Mouse (Mus musculus) heart, embryonic 14.5 days (tissue): ENCODE data around the gene Actrt3. TPM values are rescaled to one million over a fixed set of nuclear protein-coding genes. Genes with fewer than 3 reads are reported as not detected.

Experiments used
- ATAC-seq: fragments of 200-750 bp; cut with Nextera tagmentation; 2 replicates; pipeline ENCODE4 v1.8.0; 2017; ENCODE audit warnings: low read depth, moderate TSS enrichment; ENCODE audit not compliant: insufficient number of reproducible peaks, insufficient read depth, low FRiP score
- H3K27ac ChIP-seq, 2 experiments: fragments of 200-500 bp in 1 of 2; fragments of 300-500 bp in 1 of 2; sonication (generic) in 1 of 2; replicated peaks in 1 of 2; 2 replicates each; pipeline ENCODE4 v1.5.1; 2012 to 2014; ENCODE audit warnings: low read depth in 2 of 2, low read length in 2 of 2, control low read depth in 1 of 2, mild to moderate bottlenecking in 1 of 2, mixed read lengths in 1 of 2; ENCODE audit not compliant: control insufficient read depth in 1 of 2, insufficient read depth in 1 of 2
- H3K27me3 ChIP-seq: fragments of 300-500 bp; sonication (generic); 2 replicates; pipeline ENCODE4 v1.6.1; 2014; ENCODE audit warnings: mild to moderate bottlenecking, low read length, control low read depth; ENCODE audit not compliant: control insufficient read depth, insufficient read depth
- H3K36me3 ChIP-seq: fragments of 300-500 bp; sonication (generic); 2 replicates; pipeline ENCODE4 v1.6.1; 2014; ENCODE audit warnings: mild to moderate bottlenecking, control low read depth, low read length, mixed read lengths; ENCODE audit not compliant: control insufficient read depth, insufficient read depth
- H3K4me1 ChIP-seq, 2 experiments: fragments of 200-500 bp in 1 of 2; fragments of 300-500 bp in 1 of 2; sonication (generic) in 1 of 2; 2 replicates each; pipeline ENCODE4 v1.6.1; 2012 to 2014; ENCODE audit warnings: low read length in 2 of 2, control low read depth in 1 of 2, mixed read lengths in 1 of 2; ENCODE audit not compliant: control insufficient read depth in 2 of 2, insufficient read depth in 2 of 2
- H3K4me2 ChIP-seq: fragments of 300-500 bp; sonication (generic); 2 replicates; pipeline ENCODE4 v1.6.1; 2014; ENCODE audit warnings: mild to moderate bottlenecking, low read length
- H3K4me3 ChIP-seq, 2 experiments: fragments of 200-500 bp in 1 of 2; fragments of 300-500 bp in 1 of 2; sonication (generic) in 1 of 2; 2 replicates each; pipeline ENCODE4 v1.5.1; 2012 to 2014; ENCODE audit warnings: low read length in 2 of 2, mild to moderate bottlenecking in 2 of 2, control low read depth in 1 of 2, low read depth in 1 of 2, moderate library complexity in 1 of 2; ENCODE audit not compliant: control insufficient read depth in 1 of 2, insufficient read depth in 1 of 2
- H3K9ac ChIP-seq: fragments of 300-500 bp; sonication (generic); 2 replicates; pipeline ENCODE4 v1.6.1; 2014; ENCODE audit warnings: mild to moderate bottlenecking, low read length
- H3K9me3 ChIP-seq: fragments of 300-500 bp; sonication (generic); 2 replicates; pipeline ENCODE4 v1.6.1; 2016; ENCODE audit warnings: low read length, control low read depth; ENCODE audit not compliant: control insufficient read depth
- WGBS: fragments of 180-500 bp; shearing (Covaris S2); extraction: QIAGEN DNeasy Blood & Tissue Kit; methylation state at CpG from one replicate; pipeline ENCODE4 v1.1.7; 2014; 5-methylcytosine and 5-hydroxymethylcytosine counted together
- polyA plus RNA-seq: library from polyadenylated mRNA; unstranded; fragments of >200 nt; fragmentation: Nextera tagmentation; extraction: Ambion mirVana; gene quantifications from 2 replicates; pipeline ENCODE4 v1.2.1, GENCODE M21; 2014

Actrt3 gene
- polyA plus RNA-seq, 1 experiment from 2014 or later = not detected

DNA sequence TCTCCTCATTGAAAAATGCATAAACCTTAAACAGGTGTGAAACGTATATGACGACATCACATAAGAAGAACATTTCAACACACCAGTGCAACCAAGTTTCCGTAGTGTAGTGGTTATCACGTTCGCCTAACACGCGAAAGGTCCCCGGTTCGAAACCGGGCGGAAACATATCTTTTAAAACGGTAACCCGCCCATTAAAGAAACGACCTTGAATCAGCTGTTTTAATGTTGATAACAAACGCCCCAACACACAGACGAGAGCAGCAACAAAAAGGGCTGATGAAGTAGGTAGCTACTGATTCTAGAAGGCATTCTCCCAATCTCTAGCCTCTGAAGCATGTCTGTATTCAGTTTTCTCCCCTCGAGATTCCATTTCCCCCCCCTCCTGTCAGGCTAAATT is 1.4 kb upstream of the Actrt3 start:
- H3K9ac ChIP-seq = peak overlapping the region; percentile 62; the same call in 1 of the 2 replicates
- no peaks in the 10 kb centered on the region for H3K9me3 ChIP-seq
- peak overlapping the region; percentile 63 to 87; a peak in 3 of 4 replicates for H3K4me3 ChIP-seq
- H3K4me2 ChIP-seq = peak overlapping the region; percentile 74
- H3K27ac ChIP-seq = peak overlapping the region; percentile 85 to 96
- no peaks in the 10 kb centered on the region for H3K27me3 ChIP-seq
- H3K4me1 ChIP-seq = peaks cover 6 to 8% of the 10 kb centered on the region in 2 experiments; a peak in 3 of 4 replicates
- H3K36me3 ChIP-seq = peaks cover 25% of the 10 kb centered on the region
- ATAC-seq = no peak
- 0% methylated on average over 17 of the region's 17 CpGs for WGBS

DNA sequence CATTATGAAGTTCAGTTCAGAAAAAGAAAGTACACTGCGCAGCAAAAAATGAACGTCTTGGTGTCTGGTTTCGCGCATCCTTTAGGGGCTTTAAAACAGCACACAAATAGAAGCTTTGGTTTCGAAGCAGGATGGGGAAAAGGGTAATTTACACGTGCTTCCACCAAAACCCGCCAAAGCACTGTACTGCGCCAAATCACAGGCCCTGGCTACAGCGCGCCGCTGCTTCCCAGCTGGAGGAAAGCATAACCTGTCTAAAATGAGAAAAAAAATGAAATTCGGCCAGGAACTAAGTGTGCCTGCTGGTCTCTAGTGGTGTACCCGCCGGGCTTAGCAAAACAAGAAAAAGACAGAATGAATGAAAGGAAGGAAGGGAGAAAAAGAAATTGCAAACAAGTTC is 978 bp upstream of the Actrt3 start:
- peaks cover 6 to 8% of the 10 kb centered on the region in 2 experiments; a peak in 3 of 4 replicates for H3K4me1 ChIP-seq
- H3K9ac ChIP-seq = peak overlapping the region; percentile 62
- H3K36me3 ChIP-seq = peaks cover 20% of the 10 kb centered on the region
- ATAC-seq = no peak
- no peaks in the 10 kb centered on the region for H3K9me3 ChIP-seq
- peak overlapping the region; percentile 74 for H3K4me2 ChIP-seq
- WGBS = under 1% methylated on average over 14 of the region's 14 CpGs
- H3K27me3 ChIP-seq = no peaks in the 10 kb centered on the region
- H3K4me3 ChIP-seq = peak overlapping the region; percentile 63 to 87
- H3K27ac ChIP-seq = peak overlapping the region; percentile 52 to 96; a peak in 2 of 4 replicates

DNA sequence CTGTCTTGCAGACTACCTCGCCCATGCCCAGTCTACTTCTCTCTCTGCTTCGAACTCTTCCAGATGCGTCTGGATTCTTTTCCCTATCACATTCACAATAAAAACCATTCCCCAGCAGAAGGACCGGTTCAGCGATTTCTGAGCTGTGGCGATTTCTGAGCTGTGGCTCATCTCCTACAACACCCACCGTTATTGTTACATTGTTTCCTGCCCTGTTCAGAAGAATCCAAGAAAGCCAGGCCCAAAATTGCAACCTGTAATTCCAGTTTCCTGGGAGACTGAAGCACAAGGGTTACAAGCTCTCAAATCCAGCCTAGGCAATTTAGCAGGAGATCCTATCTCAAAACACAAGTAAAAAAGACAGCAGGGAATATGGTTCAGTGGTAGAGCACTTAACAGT is 2.5 kb downstream of the Actrt3 start:
- Histone ChIP-seq H3K27me3 (no peaks in the 10 kb centered on the region), H3K4me3 (no peak overlapping the region), H3K9me3 (no peaks in the 10 kb centered on the region), H3K27ac (no peak overlapping the region), H3K9ac (no peak overlapping the region), H3K4me2 (no peak overlapping the region), H3K36me3 (no peaks in the 10 kb centered on the region), H3K4me1 (peaks cover 0 to 3% of the 10 kb centered on the region in 2 experiments; a peak in 1 of 4 replicates)
- no peak for ATAC-seq
- WGBS = 82% methylated on average over 7 of the region's 7 CpGs

DNA sequence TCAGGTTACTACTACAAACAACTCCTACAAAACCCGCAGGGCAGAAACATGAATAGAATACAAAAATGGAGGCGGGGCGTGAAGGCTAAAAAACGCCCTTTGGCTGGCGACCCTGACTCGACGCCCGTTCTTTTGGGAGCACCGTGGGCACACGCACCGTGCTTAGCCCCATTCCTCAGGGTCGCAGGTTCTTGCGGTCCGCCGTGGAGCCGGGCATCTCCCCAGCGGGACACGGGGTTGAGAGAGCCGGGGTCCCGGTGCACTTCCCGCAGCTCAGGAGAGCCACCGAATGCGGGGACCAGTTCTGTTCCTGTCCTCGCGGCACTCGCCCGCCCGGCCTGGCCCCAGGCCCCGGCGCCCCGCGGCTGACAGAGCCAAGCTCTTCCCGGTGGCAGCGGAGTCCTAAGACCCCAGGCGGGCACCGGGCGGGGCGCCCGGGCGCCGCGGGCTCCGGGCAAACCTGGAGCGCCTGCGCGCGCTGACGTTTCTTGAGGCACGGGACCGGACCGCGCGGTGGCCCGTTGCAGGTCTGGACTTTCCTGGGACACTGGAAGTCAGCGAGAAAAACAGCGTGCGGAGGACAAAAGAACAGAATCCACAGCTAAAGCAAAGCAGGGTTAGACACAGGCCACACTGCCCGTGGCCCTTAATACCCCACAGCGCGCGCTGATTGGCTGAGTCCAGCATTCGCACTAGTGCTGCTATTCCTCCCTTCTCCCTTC is 4.5 kb downstream of the Actrt3 start:
- Histone ChIP-seq H3K9ac (peak overlapping the region; percentile 80), H3K9me3 (no peaks in the 10 kb centered on the region), H3K4me3 (peak overlapping the region; percentile 74 to 83), H3K27me3 (no peaks in the 10 kb centered on the region), H3K36me3 (no peaks in the 10 kb centered on the region), H3K4me2 (peak overlapping the region; percentile 91), H3K4me1 (peaks cover 0 to 3% of the 10 kb centered on the region in 2 experiments; a peak in 1 of 4 replicates), H3K27ac (peak overlapping the region; percentile 28; a peak in 2 of 4 replicates)
- WGBS = under 1% methylated on average over 62 of the region's 62 CpGs
- peak; percentile 56 for ATAC-seq

DNA sequence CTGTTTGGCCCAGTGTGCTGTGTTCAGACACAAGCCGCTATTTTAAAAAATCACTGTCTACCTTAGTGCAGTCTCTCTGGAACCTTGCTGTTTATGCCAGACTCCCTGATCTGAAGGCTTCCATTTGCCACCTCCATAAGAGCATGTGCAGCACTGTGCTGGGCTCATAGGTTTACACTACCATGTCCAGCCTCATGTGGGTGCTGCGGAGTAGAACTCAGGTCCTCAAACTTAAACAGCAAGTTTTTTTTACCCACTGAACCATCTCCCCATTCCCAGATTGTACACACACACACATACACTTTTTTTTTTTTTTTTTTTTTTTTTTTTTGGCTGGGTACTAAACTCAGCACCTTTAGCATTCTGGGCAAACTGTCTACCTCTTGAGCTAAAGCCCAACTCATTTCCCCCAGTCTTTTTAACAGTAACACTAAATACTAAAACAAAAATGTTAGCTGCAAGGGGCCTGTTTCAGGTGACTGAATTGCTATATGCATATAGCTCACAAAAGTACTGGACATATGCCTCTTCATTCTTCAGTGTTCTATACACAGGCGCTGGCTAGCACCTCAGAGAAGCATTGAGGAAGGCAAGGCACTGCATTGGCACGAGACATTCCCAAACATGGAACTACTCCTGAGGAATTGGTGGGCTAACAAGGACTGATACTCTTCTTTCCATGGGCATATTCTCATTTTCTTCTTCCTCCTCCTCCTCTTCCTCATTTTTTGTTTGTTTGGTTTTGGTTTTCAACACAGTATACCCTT is 5.8 kb downstream of the Actrt3 start:
- Histone ChIP-seq H3K4me2 (no peak overlapping the region), H3K4me1 (no peaks in the 10 kb centered on the region), H3K27ac (no peak overlapping the region), H3K9ac (no peak overlapping the region), H3K27me3 (no peaks in the 10 kb centered on the region), H3K9me3 (no peaks in the 10 kb centered on the region), H3K36me3 (no peaks in the 10 kb centered on the region), H3K4me3 (no peak overlapping the region)
- 73% methylated on average over 4 of the region's 4 CpGs for WGBS
- no peak for ATAC-seq

DNA sequence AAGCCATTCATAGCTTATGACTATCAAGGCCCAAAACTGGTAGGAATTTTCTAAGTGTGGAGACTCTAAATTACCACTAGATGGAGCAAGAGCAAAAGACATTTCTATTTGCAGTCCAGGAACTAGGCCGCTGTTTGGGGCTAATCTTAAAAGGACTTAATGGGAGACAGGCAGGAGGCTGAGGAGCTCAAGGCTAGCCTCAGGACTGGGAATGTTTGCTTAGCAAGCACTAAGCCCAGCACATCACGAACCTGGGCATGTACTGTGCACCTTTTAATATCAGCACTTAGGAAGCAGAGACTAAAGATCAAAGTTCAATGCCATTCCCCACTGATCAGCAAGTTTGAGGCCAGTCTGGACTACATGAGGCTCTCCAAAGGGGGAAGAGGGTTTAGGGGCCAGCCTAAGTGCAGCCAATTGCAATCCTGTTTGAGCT is 7.3 kb downstream of the Actrt3 start:
- 1% methylated on average over 2 of the region's 2 CpGs for WGBS
- ATAC-seq = no peak
- no peak overlapping the region for H3K27ac ChIP-seq

DNA sequence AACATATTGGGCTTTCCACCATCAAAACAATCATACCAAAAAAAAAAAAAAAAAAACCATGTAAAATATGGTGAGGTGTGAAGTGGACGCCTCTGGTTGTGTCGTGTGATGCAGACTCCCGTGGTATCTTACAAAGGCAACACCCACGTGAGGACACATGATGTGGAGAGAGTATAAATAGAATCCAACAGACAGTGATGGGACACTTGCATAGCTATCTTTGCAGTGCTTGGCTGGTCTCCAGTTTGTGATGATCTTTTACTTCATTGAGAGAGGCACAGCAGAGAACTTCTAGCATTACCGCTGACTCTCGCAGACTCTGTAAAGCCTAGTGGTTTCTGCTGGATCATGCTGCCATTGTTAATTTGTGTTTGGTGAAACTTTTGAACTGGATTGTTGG is 10.9 kb downstream of the Actrt3 start:
- Histone ChIP-seq H3K27me3 (no peaks in the 10 kb centered on the region), H3K9me3 (no peaks in the 10 kb centered on the region), H3K4me3 (no peak overlapping the region), H3K4me2 (no peak overlapping the region), H3K27ac (no peak overlapping the region), H3K36me3 (no peaks in the 10 kb centered on the region), H3K9ac (no peak overlapping the region), H3K4me1 (no peaks in the 10 kb centered on the region)
- WGBS = 39% methylated on average over 6 of the region's 6 CpGs
- ATAC-seq = no peak

More for the DNA sequence above, 7.3 kb downstream of the Actrt3 start:
- no peaks in the 10 kb centered on the region for H3K4me1 ChIP-seq
- no peaks in the 10 kb centered on the region for H3K27me3 ChIP-seq
- H3K4me3 ChIP-seq = no peak overlapping the region
- no peak overlapping the region for H3K4me2 ChIP-seq
- no peaks in the 10 kb centered on the region for H3K36me3 ChIP-seq
- H3K9ac ChIP-seq = no peak overlapping the region
- no peaks in the 10 kb centered on the region for H3K9me3 ChIP-seq
